ENCODE assay signal across 37 mouse cellular contexts in genomic region chr10:89588708-89589107, GRCm38 (mm10). TPM values are rescaled to one million over a fixed set of nuclear protein-coding genes. Genes with fewer than 3 reads are reported as not detected.
"Had no signal": no experiment of that assay in that cellular context is flagged by ENCODE, and none has a peak within 500 bp of the region (broad histone marks: within the 10 kb centered on the region; RNA-seq: fewer than 3 reads in every experiment).

No protein-coding gene starts in this region.

- H3K4me2 ChIP-seq: limb, embryonic 12.5 days; limb, embryonic 13.5 days; limb, embryonic 15.5 days; liver, embryonic 11.5 days; liver, embryonic 12.5 days; liver, embryonic 15.5 days; lung, embryonic 14.5 days; lung, embryonic 15.5 days; midbrain, embryonic 11.5 days; midbrain, embryonic 12.5 days; midbrain, embryonic 13.5 days; midbrain, embryonic 15.5 days had no signal

- DNase-seq: left cerebral cortex, postnatal 4 days; liver, postnatal 0 days; lung, adult 18-20 months; lung, adult 2 months; lung, embryonic 14.5 days; lung, postnatal 10 days; lung, postnatal 14 days; lung, postnatal 36 days; lung, postnatal 4 days; midbrain, embryonic 14.5 days had no signal

- H3K36me3 ChIP-seq: limb, embryonic 10.5 days; limb, embryonic 12.5 days; limb, embryonic 13.5 days; limb, embryonic 15.5 days; liver, embryonic 12.5 days; liver, embryonic 15.5 days; lung, embryonic 15.5 days; midbrain, embryonic 10.5 days; midbrain, embryonic 12.5 days; midbrain, embryonic 13.5 days; midbrain, embryonic 15.5 days had no signal

- H3K4me3 ChIP-seq: left cerebral cortex, adult 2 months; limb, embryonic 10.5 days; limb, embryonic 12.5 days; limb, embryonic 13.5 days; limb, embryonic 15.5 days; liver, embryonic 12.5 days; liver, embryonic 15.5 days; lung, embryonic 15.5 days; megakaryocyte, embryonic 14.5 days; midbrain, embryonic 10.5 days; midbrain, embryonic 12.5 days; midbrain, embryonic 13.5 days; midbrain, embryonic 15.5 days; myocyte had no signal

- ATAC-seq: liver, embryonic 12.5 days; liver, postnatal 0 days; lung, postnatal 0 days; midbrain, embryonic 13.5 days; midbrain, embryonic 15.5 days; midbrain, embryonic 16.5 days had no signal

- H3K4me1 ChIP-seq: limb, embryonic 10.5 days; limb, embryonic 12.5 days; limb, embryonic 13.5 days; limb, embryonic 15.5 days; liver, embryonic 12.5 days; liver, embryonic 15.5 days; lung, embryonic 15.5 days had no signal

- H3K27ac ChIP-seq: left cerebral cortex, adult 2 months; limb, embryonic 10.5 days; limb, embryonic 12.5 days; limb, embryonic 13.5 days; limb, embryonic 15.5 days; liver, embryonic 12.5 days; liver, embryonic 14.5 days; liver, embryonic 15.5 days; lung, embryonic 15.5 days; macrophage; midbrain, embryonic 10.5 days; midbrain, embryonic 12.5 days; midbrain, embryonic 13.5 days; midbrain, embryonic 15.5 days had no signal

- H3K9me3 ChIP-seq: limb, embryonic 10.5 days; limb, embryonic 12.5 days; limb, embryonic 13.5 days; limb, embryonic 15.5 days; liver, embryonic 12.5 days; liver, embryonic 15.5 days; lung, embryonic 15.5 days; megakaryocyte, embryonic 14.5 days; midbrain, embryonic 12.5 days; midbrain, embryonic 13.5 days; midbrain, embryonic 15.5 days had no signal

- H3K27me3 ChIP-seq: limb, embryonic 12.5 days; limb, embryonic 13.5 days; limb, embryonic 15.5 days; liver, embryonic 12.5 days; liver, embryonic 15.5 days; lung, embryonic 15.5 days; megakaryocyte, embryonic 14.5 days; midbrain, embryonic 12.5 days; midbrain, embryonic 13.5 days; midbrain, embryonic 15.5 days had no signal

- H3K9ac ChIP-seq: limb, embryonic 12.5 days; limb, embryonic 13.5 days; limb, embryonic 15.5 days; liver, embryonic 12.5 days; liver, embryonic 14.5 days; liver, embryonic 15.5 days; liver, postnatal 0 days; lung, embryonic 14.5 days; lung, embryonic 15.5 days; midbrain, embryonic 12.5 days; midbrain, embryonic 13.5 days; midbrain, embryonic 15.5 days had no signal

RNA-seq across cellular contexts. Expression of gene Slc17a8, which starts 32.3 kb away (rescaled TPM):
- total RNA-seq: megakaryocyte progenitor cell, adult 5-6 weeks; megakaryocyte, adult 5-6 weeks; monocyte, adult 5-6 weeks had no signal
- polyA plus RNA-seq: limb, embryonic 10.5 days; limb, embryonic 11.5 days; limb, embryonic 12.5 days; limb, embryonic 13.5 days; liver, embryonic 11.5 days; lung, adult 2 months; lung, embryonic 14.5 days; lung, embryonic 15.5 days; lung, postnatal 0 days; myocyte; neural tube, embryonic 11.5 days had no signal

RNA-seq across cellular contexts. Expression of gene Nr1h4, which starts 55.3 kb away (rescaled TPM):
- total RNA-seq: left cerebral cortex, adult 2 months; left cerebral cortex, postnatal 36 days; megakaryocyte progenitor cell, adult 5-6 weeks; megakaryocyte, adult 5-6 weeks; midbrain, postnatal 0 days; monocyte, adult 5-6 weeks had no signal
- polyA plus RNA-seq: limb, embryonic 10.5 days; limb, embryonic 11.5 days; limb, embryonic 12.5 days; limb, embryonic 13.5 days; macrophage; midbrain, embryonic 12.5 days; midbrain, embryonic 13.5 days; midbrain, embryonic 14.5 days; midbrain, embryonic 16.5 days; midbrain, postnatal 0 days; myocyte; neural tube, embryonic 11.5 days had no signal
